Mouse (Mus musculus) layer of hippocampus, postnatal 25 days (tissue): ENCODE measurements around the gene Wfdc1. TPM values are rescaled to one million over a fixed set of nuclear protein-coding genes. Genes with fewer than 3 reads are reported as not detected.

Experiments used
- DNase-seq, 2 experiments: peaks; one replicate each; pipeline ENCODE4 v3.0.0; 2022; ENCODE audit warnings: mixed read lengths in 2 of 2, low spot score in 1 of 2; ENCODE audit errors: extremely low spot score in 1 of 2
- total RNA-seq, 2 experiments: library from RNA; stranded (reverse); gene quantifications; 2 replicates each; pipeline ENCODE4 v1.2.3; 2021

Wfdc1 gene
- total RNA-seq, 2 experiments from 2014 or later = 6.6 to 8.4 TPM

- DNase-seq = no peak
Observed at GRCm38 (mm10) chr8:119678138-119678843, 12.1 kb downstream of the Wfdc1 start.

- no peak for DNase-seq
Observed at GRCm38 (mm10) chr8:119679184-119679583, 13.0 kb downstream of the Wfdc1 start.

DNA sequence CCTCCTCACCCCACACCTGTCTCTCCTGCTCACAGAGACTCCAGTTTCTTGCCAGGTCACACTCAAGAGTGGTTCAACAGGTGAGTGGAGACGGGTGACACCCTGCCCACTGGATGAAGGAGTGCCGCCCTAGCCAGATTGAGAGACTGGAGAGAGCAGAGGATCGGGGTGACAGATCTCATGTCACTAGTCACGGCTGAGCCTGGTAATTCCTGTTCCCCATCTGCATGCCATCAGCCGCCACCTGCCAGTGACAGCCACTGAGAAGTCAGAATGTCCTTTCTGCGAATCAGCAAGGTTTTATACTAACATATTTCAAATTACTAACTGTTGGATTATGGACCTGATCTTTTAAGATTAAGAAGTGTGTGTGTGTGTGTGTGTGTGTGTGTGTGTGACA lies 24.4 kb downstream of the Wfdc1 start:
- DNase-seq = no peak

DNA sequence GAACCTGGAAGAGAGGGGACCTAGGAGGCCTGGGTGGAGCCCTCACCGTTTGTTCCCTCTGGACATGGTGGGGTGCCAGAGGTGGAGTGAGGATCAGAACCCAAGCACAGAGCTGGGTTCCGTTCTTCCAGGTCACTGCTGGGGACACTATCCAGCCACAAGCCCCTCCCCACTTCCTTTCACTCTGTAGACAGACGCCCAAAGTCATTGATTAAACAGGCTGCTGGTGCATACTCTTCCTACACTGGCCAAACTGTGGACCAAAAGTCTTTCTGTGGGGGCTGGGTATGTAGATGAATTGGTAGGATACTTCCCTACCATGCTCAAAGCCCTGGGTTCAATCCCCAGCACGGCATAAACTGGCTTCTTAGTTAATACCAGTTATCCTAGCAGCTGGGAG lies 25.8 kb downstream of the Wfdc1 start:
- no peak for DNase-seq

- no peak for DNase-seq
Observed at GRCm38 (mm10) chr8:119694696-119695095, 28.5 kb downstream of the Wfdc1 start.

GRCm38 (mm10) chr8:119697163-119697562 lies 31.0 kb downstream of the Wfdc1 start:
- DNase-seq = no peak

- peak in 1 of 2 experiments; percentile 68 for DNase-seq
Observed at GRCm38 (mm10) chr8:119698960-119699359, 32.8 kb downstream of the Wfdc1 start.

DNA sequence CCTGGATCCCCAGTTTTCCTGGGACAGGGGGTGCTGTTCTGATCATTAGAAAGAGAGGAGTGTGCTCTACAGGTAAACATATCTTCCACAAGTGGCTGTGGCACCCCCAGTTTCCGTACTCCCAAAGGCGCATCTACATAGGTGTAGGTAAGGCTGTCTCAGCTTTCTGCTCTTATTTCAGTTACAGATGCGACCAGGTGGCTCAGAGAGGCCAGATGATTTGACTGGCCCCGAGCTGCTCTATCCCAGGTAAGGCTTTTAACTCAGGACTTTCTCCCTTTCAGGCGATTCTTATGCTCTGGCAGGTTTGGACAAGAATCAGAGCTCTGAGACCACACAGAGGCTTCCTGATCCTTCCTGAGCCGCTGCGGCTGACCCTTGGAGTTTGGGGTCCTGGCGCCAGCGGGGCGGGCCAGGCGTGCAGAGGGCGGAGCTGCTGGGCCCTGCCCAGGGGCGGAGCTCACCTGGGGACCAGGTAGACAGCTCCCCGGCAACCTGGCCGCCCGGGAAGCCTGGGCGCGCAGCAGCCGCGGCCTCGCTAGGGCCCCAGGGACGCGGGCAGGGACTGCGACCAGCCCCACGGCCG lies 33.5 kb downstream of the Wfdc1 start, which contains the start of gene Atp2c2:
TSS of gene Atp2c2 (plus strand) at position 461 of the 586 bp plus-strand sequence.
- no peak for DNase-seq

- DNase-seq = no peak
Observed at GRCm38 (mm10) chr8:119702965-119703364, 36.8 kb downstream of the Wfdc1 start.

- DNase-seq = no peak
Observed at GRCm38 (mm10) chr8:119707146-119707545, 41.0 kb downstream of the Wfdc1 start.

DNA sequence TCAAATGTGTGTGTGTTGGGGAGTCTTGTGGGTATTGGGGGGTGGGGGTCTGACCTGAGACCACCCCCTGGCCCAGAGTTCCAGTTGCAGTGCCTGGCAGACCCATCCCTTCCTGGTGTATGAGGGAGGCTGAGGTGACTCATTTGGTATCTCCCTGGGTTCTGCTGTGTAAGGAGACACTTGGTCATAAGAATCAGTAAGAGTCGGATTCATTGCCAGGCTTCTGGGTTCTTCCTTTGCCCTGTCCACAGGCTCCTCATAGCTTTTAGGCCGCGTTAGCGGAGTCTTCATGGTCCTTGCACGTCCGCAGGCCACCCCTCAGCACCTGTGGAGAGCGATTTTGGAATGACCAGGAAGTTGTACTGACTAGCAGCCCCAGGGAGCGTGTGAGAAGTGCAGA lies 42.3 kb downstream of the Wfdc1 start:
- no peak for DNase-seq

DNA sequence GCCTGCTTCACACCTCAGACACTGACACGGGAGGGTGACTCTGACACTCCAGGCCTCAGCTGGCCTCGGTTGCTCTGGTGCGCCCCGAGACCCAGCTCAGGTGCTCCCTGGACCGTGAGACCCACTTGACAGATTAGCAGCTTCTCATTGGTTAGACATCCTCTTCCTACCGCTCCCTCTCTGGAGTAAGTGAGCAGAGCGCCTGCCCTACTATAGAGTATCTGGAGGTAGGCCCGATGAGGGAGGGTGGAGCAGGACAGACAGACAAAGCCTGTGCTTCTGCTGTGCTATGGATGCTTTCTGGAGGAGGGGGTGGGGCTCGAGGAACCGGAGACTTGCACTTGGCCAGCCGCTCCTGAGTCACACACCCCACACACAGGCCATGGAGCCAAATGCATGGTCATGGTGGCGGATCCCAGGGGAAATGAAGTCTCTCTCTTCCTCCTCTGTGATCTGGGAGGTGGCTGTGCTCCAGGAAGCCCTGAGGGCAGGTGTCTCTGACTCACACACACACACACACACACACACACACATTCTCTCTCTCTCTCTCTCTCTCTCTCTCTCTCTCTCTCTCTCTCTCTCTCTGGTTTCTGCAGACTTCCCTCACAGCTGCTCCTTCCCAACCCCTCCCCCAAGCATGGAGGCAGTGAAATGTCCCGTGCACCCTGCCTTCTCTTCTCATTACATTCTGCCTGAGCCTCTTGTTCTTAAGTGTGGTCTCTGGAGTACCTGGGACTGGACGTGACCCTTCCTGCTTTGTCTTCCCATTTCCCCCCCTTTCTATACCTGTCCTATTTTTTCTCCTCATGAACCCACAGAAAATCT lies 42.9 kb downstream of the Wfdc1 start:
- DNase-seq = no peak

DNA sequence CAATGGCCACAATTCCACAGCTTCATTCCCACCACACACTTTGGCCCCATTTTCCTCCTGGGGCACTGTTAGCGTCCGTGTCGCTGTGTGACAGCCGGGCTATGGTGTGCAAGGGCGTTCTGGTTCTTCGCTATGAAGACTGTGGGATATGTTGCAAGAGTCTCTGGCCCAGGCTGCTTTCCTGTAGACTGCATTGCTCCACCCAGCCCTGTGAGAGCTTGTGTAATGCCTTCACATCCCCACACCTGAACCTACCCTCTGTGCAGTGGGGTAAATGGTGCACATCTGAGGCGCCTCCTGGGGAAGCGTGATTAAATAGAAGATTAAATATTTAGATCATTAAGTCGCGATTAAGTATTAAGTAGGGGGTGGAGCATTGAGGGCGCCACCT lies 43.5 kb downstream of the Wfdc1 start:
- DNase-seq = no peak

- no peak for DNase-seq
Observed at GRCm38 (mm10) chr8:119712226-119712625, 46.1 kb downstream of the Wfdc1 start.

GRCm38 (mm10) chr8:119713421-119713820 lies 47.3 kb downstream of the Wfdc1 start:
- no peak for DNase-seq

GRCm38 (mm10) chr8:119715221-119715620 lies 49.1 kb downstream of the Wfdc1 start:
- no peak for DNase-seq

DNA sequence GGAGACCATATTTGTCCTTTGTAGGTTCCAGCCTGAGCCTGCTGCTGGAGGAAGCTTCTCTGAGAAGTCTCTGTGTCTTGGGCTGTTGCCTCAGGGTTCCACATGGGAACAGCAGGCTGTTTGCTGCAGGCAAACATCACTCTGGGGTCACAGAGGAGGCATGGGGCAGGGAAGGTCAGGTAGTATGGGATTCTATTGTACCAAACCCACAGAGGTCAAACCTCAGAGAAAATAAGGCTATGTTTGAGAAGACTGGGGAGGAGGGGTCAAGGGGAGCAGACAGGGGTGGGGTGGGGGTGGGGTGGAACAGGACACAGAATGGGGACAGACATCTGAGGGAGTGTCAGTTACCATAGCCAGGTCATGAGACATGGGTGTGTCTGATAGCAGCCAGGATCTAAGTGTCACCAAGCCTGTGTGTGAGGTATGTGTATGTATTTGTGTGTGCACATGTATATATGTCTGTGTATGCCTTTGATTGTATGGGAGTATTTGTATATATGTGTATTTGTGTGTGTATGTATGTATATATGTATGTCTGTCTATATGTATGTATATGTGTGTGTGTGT lies 50.6 kb downstream of the Wfdc1 start:
- DNase-seq = no peak

GRCm38 (mm10) chr8:119717765-119718164 lies 51.6 kb downstream of the Wfdc1 start:
- DNase-seq = peak in 1 of 2 experiments; percentile 37

GRCm38 (mm10) chr8:119719011-119719501 lies 52.9 kb downstream of the Wfdc1 start:
- peak in 1 of 2 experiments; percentile 23 for DNase-seq

GRCm38 (mm10) chr8:119722348-119722747 lies 56.2 kb downstream of the Wfdc1 start:
- DNase-seq = no peak

DNA sequence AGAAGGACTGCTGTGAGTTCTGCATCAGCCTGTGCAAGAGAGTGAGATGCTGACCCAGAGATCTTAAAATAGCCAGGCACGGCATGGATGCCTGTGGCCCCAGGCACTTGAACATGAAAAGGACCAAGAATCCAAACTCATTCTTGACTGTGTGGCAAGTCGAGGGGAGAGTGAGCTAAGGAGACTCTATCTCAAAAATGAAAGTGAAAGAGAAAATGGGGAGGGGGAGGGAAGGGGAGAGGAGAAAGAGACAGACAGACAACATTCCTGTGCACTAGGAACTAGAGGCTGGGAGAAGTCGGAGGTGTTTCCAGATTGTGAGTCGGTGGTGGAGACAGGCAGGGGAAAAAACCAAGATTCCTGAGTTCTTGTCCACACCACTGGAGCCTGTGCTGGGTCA lies 57.5 kb downstream of the Wfdc1 start:
- no peak for DNase-seq
